Mouse (Mus musculus): ENCODE results near the gene Elf5.

Gene Elf5

DNA sequence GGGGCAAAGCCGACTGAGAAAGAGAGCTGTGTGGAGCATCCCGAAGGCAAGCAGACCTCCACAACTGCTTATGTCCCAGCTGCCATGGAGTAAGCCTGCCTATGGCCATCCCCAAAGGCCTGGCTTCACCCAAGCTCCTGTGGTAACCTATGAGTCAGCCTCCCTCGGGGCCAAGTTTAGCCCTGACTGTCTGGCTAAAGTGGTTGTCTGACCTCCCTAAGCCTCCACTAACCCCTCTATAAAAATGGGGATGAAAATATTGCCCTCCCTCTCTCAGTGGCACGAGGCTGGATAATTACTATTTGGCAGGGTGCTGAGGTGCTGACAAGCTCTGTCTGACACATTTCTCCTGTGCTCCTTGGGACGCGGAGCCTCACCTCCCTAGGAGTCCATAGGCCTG is at the start of gene Elf5:
Elf5 (plus strand) TSS at position 341 of the 400 bp plus-strand sequence.
- in situ Hi-C loops (cut with MboI, MseI), result no loop called here

DNA sequence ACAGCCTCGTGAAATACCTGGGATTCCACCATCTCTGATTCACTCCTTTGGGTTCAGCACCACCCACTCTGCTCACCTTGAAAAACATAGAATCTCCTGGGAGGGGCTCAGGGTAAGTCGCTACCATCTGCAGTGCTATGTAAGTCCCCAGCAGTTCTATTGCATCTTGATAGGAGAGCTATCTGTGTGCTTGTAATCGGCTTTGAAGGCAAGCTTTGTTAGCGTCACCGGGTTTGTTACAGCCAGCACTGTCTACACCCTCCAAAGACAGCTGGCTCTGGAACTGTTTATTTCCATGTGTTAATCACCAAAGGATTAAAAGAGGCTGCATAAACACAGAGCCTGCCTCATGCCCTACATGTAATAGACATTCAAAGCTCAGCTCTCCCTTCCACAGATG is 38.9 kb upstream of the Elf5 start:
- in situ Hi-C loops (cut with MboI, MseI), result no loop called here

DNA sequence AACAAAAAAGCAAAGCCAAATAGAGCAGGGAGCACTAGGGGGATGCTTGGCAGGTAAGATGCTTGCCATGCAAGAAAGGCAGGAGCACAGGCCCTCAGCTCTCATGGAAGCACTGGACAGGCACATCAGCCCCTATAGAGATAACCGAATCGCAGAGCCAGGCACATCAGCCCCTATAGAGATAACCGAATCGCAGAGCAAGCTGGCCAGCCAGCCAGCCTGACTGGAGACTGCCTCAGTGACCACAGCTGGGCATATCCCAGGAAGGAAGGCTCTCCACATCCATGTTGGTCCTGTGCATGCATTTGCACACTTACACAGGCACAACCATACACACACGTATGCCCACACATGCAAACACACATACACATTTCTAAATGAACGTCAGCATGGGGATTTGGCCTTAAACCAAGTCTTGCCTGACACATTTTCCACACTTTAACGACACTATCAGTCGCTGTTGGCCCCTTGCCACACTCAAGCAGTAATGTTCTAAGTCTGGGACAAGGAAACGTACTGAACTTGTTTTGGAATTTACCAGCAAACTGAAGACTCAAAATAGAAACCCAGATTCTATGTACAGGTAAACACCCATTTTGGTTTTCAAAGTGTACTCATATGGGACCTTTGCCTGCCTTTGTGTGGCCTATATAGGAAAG is 31.9 kb upstream of the Elf5 start:
- in situ Hi-C loops (cut with MboI, MseI), result no loop called here

DNA sequence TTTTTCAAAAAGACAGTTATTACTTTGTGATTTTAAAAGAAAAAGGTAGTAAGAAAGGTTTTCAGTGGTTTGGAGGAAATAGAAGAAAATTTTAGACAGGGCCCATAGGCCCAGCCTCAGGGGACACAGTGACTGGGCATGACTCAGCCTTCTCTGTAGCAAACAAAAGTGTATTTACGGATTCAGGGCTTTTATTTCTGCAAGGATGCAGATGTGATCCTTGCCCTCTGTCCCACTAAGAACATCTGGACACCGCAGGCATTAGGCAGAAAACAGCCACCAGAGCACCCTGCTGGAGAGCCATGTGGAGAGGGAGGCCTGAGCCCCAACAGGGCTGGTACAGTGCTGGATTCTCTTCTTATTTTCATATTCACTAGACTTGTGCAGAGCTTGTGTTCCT is 29.3 kb upstream of the Elf5 start:
- in situ Hi-C loops (cut with MboI, MseI), result no loop called here

DNA sequence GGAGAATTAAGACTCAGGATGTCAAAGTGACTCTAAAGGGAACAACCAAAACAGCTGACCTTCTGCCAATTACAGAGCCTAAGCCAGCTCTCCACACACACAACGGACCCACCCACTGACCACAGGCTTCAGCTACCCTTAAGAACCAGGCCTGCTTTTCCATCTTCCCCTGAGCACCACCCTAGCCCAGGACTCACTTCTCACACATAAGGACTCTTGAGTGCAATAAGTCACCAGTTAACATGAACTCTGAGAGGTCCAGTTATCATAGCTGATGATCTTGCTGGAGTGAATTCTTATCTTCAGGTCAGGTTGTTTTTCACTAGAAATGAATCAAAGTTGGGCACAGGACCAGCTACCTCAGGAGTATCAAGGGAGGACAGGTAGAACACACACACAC is 23.6 kb upstream of the Elf5 start:
- in situ Hi-C loops (cut with MboI, MseI), result no loop called here

DNA sequence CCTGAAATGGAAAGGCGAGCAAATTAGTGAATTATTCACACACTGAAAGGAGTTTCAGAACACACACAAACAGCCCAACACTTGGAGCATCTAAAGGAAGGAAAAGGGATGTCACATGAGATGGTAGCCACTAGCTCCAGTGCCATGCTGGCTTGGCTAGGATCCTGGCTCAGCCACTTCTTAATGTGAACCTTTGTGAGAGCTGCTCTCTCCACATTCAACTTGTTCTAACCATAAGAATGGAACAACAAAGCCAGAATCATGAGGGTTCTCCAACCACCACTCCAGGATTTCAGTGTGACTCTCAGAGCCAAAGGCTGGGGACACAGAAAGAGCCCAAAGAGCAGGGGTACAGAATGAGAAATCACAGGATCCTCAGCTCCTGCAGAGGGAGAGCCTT is 23.2 kb upstream of the Elf5 start:
- in situ Hi-C loops (cut with MboI, MseI), result no loop called here

DNA sequence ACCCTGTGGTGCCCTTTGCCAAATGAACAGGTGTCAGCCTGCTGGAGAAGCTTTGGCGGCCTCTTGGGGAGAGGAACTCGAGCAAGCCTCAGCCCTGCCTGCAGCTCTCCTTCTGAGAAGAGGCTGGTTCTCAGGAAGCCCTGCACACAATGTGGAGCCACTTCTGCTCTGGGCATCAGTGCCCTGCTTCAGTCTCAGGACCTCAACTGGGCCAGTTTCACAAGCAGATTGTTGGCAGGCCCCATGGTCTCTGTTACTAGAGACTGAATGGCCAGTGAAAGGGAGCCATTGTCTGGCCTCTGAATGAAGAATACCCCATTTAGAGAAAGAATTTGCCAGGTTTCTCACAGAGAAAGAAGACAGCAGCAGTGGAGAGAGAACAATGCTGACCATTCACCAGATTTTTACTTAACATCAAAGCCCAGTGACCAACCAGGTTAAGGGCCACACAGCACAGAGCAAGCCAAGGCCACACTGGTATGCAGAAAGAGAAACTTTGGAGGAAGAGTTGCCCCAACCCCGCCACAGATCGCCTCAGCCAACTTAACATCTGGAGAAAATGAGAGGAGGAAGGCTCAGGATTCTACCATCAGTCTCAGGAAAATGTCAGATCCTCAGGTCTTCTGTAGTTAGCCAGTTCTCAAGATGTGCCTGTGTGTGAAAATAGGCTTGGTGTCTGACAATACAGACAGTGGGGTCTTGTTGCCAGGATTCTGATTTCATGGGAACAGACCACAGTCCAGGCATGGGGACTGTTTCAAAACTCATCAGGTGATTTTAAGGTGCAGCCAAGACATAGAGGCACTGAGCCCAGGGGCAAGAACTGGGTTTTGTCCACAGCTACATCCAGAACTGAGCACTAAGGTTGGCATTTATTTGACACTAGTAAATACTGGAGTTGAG is 21.2 kb upstream of the Elf5 start:
- in situ Hi-C loops (cut with MboI, MseI), result no loop called here

DNA sequence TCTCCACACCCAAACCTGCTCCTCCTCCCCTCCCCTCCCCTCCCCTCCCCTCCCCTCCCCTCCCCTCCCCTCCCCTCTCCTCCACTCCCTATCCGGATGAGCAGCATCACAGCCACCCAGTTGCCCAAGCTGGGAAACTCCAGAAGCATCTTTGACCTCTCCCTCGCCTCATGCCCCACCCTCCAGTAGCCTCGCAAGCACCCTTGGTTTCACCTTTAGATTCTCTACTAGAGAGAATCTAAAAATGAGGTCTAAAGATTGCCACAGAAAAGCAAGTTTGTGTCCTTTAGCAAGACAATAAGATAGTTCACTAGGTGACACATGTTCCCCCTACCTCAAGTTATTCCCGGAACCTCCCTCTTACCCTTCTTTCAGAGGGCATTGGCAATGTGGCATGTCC is 19.9 kb upstream of the Elf5 start:
- in situ Hi-C loops (cut with MboI, MseI), result no loop called here

DNA sequence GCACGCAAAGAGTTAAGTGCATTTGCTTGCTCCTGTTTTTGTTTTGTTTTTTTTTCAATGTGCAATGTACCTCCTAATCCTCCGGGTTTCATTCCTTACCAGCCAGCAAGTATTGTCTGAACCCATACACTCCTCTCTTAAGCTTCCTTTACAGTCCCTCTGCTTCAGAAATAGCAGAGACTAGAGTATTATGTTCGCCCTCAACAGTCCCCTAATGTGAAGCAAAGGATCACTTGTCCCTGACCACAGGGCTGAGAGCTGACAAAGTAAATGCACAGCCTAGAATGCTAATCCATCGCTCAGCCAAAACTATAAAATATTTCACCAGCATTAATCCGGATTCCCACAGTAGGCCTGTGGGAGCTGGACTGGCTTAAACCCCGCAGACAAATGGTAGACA is 13.4 kb upstream of the Elf5 start:
- in situ Hi-C loops (cut with MboI, MseI), result no loop called here

DNA sequence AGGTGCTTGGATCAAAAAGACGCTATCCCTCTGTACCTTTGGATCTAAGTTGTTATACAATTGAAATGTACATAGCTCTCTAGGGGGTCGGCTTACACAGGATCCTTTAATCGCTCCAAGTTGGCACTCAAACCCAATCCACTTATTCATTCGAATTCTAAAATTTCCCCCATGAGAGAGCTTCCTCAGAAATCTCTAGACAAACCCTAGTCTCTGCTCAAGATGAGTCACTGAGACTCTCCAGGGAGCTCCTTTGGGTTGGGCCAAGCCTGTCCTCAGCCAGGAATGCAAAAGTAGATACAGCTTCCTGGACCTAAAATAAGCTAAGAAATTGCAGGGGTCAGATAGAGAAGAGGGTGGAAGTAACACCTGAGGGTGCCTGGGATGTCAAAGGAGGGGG is 10.8 kb upstream of the Elf5 start:
- in situ Hi-C loops (cut with MboI, MseI), result no loop called here

DNA sequence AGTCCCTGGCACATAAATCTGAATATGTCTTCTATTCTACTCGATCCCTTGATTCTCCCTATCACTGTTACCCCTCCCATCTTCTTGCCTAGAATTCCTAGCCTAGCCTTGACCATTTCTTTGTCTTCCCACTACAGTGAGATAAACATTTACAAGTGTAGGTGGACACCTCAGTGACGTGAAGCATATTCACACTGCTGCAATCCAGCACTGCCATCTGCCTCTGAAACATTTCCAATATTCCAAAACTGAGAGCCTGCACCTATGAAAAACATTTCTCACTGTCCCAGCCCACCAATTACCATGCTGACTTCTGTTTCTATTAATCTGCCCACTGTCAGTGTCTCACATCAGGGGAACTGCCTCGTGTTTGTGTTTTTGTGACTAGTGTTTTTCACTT is 5.2 kb upstream of the Elf5 start:
- in situ Hi-C loops (cut with MboI, MseI), result no loop called here

DNA sequence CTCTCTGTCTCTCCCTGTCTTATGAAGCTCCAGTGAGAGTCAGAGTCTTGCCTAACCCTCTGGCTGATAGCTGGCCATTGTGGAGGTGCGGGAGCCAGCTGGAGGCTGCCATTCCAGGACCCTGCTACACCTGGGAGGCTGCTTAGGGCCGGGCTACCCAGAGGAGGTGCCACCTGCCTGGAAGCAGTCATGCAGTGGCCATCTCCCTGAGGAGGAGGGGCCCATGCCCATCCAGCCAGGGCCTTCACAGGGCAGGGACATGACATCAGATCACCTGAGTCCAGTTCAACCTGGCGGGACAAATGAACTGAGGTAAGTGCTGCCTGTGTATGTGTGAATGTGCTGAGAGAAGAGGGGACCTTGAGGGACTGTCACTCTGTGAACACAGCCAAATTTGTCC is 328 bp downstream of the Elf5 start:
- in situ Hi-C loops (cut with MboI, MseI), result no loop called here

DNA sequence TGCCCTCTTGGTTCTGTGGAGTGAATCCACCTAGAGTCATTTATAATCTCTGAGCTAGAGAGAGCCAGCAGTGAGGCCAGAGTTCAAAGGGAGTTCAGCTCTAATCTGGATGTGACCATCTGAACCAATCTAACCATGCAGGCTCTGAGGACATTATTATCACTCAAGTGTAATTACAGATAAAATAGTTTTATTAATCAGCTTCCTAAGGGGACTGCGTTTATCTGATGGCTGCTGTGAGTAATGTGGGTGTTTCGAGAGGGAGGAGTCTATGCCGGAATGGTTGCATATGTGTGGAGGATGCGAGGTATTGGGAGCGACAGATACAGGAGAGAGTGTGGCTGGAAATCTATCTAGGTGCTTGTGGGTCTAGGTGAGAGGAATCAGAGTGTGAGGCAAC is 1.9 kb downstream of the Elf5 start:
- in situ Hi-C loops (cut with MboI, MseI), result no loop called here

DNA sequence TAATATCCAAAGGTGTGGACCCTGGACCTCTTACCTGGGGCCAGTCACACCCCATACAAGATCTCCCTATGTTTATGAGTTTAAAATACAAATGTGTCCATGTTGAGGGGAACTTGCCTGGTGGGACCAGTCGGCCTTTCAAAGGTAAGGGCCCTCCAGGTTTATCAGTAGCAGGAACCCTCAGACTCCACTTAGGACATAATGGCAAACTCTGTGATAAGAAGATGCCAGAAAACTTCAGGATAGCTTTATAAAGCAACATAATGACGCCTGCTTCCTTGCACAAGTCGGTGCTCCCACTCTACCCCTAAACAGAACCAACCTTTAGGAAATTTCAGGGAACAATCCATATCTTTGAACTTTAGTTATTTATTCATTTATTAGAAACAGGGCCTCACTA is 4.3 kb downstream of the Elf5 start:
- in situ Hi-C loops (cut with MboI, MseI), result no loop called here

DNA sequence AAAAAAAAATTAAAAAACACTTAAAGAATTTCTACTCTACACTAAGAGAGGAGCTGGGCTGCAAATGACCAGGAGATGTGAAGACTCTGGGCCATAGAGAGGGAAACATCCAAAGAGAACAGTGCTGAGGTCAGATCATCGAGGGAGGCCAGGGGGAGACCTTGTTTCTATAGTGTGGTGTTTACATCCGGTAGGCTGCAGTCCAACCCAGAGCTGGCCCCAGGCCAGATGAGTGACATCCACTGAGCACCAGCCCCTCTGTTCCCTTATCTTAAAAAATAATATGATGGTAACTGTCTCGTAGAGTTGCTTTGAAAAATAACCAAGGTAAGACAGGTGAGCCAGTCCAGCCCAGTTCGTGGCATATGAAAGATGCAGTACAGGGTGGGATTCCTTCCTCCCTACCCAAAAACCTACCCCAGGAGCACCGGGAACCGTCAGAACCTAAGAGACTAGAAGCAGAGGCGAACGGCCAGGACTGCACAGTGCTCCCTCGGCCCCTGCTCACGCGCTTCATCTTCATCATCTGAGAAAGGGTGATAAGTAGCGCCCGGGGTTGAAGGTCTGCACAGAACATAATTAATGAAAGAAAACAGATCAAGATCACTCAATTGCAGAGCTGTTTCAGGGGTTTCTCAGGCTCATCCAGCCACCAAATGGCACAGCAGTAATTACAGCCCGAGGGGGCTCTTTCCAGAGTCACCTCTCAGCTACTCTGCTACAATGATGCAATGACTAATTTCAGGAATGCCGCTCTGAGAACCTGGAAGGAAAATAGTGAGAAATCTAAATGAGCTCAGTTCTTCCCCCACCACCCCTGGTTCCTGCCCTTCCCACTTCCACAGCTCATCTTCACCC is 9.4 kb downstream of the Elf5 start:
- in situ Hi-C loops (cut with MboI, MseI), result no loop called here

DNA sequence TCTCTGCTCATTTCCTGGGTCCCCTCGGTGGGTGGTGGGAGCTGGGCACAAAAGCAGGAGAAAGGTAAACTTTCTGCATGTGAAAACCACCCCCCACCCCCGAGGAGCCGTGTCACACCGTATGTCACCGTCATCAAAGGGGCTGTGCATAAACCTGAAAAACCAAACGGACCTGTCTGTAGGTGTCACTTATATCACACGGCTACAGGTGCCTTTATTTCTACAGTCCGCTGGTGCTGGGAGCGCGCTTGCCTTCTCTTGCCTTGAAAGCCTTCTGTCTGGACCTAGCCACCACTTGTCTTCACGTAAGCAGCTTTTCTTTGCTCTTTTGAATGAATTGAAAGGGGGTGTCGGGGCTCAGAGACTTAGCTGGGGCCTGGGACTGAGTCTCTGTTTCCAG is 12.4 kb downstream of the Elf5 start:
- in situ Hi-C loops (cut with MboI, MseI), result no loop called here

DNA sequence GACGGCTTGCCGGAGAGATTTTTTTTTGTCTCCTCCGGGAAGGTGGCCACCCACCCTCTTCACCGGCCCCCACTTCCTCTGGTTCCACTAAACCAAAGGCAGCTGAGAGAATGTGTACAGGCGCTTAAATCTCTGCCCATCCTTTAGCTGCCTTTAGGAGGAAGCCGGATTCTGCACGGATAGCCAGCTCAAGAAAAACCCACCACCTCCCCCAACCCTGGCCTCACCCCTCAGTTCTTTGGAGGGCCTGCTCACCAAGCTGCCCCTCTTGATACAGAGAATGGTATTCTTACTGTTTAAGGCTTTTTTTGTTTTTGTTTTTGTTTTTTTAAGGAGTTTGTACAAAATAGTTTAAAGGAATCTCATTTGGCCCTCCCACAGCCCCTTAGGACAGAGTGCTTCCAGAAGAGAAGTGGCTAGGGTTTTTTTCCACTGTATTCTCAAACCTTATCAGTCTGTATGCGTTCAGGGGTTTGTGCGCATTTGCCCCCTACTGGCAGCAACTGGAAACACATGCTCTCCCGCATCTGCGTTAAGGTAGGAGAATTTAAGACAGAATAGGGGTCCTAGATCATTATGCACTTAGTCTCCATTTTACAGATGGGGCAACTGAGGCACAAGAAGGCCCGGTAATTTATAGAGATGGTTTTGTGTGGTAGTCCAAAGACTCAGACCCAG is 13.0 kb downstream of the Elf5 start:
- in situ Hi-C loops (cut with MboI, MseI), result no loop called here

DNA sequence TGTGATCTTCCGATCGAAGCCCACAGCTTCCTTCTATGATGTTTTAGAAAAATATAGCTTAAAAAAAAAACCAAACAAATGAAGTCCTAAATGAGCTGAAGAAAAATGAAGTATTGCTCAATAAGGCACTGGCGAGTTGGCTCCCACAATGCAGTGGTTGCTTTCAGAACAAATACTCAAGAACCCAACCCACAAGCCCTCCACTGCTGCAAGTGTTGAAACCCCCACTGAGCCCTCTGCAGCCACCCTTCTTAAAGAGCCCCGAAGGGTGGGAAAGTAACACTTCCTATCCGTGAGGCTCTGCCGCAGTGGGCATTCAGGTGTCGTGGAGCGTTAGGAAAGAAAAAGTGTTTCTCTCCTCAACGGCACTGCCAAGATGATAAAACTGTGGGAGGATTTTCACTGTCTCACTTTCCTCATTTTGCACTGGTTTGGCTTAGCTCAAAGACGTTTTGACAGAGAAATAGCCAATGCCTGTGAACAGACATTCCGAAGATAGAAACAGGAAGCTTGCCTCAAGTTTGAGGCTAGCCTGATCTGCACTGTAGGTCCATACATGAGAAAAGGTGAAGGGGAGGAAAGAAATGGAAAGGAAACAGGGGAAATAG is 14.1 kb downstream of the Elf5 start:
- in situ Hi-C loops (cut with MboI, MseI), result no loop called here

DNA sequence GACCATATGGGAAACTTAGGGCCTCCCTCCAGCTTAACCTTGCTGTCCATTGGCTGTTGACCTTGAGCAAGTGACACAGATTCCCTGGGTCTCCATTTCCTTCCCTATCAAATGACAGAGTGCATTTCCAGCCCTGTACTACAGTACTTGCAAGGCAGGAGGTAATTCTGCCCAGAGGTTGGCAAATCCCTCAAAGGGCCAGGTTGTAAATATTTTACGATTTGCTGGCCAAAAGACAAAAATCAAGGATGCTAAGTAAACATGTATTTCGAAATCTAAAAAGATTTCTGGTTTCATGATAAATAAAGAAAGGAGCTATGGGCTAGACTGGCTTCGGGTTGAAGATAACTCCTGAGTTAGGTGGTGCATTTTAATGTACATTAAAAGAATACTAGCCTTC is 16.9 kb downstream of the Elf5 start:
- in situ Hi-C loops (cut with MboI, MseI), result no loop called here

DNA sequence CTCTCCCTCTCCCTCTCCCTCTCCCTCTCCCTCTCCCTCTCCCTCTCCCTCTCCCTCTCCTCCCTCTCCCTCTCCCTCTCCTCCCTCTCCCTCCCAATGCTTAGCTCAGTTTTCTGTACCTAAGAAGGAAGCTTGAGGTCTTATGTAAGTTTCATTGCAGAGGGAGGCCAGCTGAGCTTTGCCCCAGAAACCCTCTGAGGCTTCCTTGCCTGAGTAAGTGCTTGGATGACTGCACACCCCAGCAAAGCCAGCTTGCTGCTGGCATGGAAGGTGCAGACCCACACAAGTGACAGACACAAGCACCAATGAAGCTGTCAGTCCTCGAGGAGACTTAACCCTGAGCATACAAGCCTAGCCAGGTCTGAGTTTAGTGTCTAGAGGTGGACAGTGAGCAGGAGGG is 19.2 kb downstream of the Elf5 start:
- in situ Hi-C loops (cut with MboI, MseI), result no loop called here

DNA sequence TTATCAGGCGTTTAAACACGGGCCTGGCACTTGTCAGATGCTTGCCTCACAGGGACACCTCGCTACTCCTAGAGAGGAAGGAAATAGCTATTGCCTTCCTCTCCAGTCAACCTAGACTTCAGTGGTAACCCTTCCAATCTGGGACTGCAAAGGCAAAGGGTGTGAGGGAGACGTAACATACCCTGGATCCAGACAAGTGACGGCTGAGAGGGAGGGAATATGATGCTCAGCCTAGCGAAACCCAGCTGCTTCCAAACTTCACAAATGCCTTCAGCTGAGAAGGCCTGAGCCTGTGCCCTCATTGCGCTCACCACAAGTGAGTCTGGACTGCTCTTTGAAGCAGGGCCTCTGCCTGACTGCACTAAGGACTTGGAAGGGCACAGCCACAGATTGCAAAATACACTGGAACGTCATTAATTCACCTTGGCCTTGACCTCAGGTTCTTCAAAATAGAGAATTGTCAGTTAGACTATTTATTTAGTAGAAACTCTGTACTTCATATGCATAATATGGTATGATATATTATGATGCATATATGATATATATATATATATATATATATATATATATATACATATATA is 21.3 kb downstream of the Elf5 start:
- in situ Hi-C loops (cut with MboI, MseI), result no loop called here

All from T-helper 2 cell (primary cell).